Mouse (Mus musculus): ENCODE measurements around the gene Vwa3a. TPM values are rescaled to one million over a fixed set of nuclear protein-coding genes. Genes with fewer than 3 reads are reported as not detected.

Gene Vwa3a
- polyA plus RNA-seq, 1 experiment, result 0.02 TPM

DNA sequence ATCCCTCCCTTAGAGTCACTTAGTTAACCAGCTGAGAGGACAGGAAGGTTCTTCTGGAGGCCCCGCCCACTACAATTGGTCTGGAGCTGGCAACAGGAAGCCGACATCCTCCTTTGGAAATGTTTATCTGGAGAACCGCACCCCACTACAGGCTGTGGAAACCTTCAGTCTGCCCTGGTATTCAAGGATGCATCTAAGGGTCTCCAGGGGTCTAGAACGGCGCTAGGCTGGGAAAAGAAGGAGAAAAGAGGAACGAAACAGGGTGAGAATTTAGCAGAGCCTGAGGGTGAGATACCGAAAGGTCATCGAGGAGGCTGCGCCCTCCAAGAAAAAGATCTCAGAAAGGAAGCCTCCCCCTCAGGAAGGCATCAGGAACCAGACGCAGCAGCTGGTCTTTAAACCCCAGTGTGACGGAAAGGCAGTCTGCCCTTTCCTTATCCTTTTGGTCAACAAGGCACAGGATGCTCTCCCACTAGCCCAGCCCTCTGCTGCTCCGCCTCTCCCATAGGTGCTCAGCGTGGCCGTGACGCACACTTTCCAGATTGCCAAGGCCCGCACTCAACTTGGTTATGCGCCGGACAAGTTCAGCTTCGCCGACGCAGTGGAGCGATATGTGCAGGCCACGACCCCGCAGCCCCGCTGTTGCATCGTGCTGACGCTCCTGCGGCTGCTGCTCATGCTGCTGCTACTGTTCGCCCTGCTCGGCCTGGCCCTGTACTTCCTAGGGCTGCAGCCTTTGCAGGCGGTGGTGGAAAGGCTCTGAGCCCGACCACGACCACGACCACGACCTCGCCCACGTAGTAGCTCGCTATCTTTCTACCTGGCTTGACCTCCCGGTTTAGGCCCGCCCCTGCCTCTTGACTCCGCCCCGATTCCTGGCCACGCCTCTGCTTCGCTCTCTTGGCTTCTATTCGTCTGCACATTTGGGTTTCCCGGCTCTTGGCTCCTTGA, 91.6 kb downstream of the Vwa3a start:
- DNase-seq (ENCODE audit: low read depth in 1 of 2, low spot score in 2 of 2), result peak in 1 of 2 experiments; percentile 68
- under 1% methylated on average over 46 of the region's 46 CpGs for WGBS
- Histone ChIP-seq H3K27me3 (ENCODE audit: control insufficient read depth, insufficient read depth, low read length) (no peaks in the 10 kb centered on the region), H3K36me3 (ENCODE audit: control insufficient read depth, insufficient read depth, low read length) (no peaks in the 10 kb centered on the region), H3K27ac (ENCODE audit: insufficient read depth, low read length) (peak overlapping the region; percentile 30), H3K4me1 (ENCODE audit: control insufficient read depth, insufficient read depth, insufficient read length) (peaks cover 3% of the 10 kb centered on the region; the same call in 1 of the 2 replicates), H3K4me3 (ENCODE audit: extremely low read depth, insufficient read depth, insufficient read length) (peak overlapping the region; percentile 71)
- TF ChIP-seq CTCF (IDR thresholded peaks at IDR 0.05; ENCODE audit: extremely low read depth, insufficient read depth, insufficient read length, insufficient replicate concordance) (no peak), POLR2A (IDR thresholded peaks at IDR 0.05; ENCODE audit: low read depth, low read length) (no peak)

DNA sequence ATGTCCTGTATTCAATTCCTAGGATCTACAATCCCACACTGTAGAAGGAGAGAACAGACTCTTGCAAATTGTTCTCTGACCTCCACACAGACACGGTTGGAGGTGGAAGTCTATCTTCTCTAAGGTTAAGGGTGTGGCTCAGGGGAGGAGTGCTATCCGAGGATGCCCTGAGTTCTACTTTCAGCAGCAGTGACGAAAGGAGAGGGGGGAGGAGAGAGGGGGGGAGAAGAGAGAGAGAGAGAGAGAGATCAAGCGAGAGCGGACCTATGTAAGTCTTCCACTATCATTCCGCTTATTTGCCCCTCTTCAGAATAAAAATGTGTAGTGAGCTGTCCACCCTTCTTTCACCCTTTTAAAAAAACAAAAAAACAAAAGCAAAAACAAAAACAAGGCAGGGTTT, 95.3 kb downstream of the Vwa3a start:
- Histone ChIP-seq H3K4me3 (ENCODE audit: extremely low read depth, insufficient read depth, insufficient read length) (peak overlapping the region; percentile 54; the same call in 1 of the 2 replicates), H3K27me3 (ENCODE audit: control insufficient read depth, insufficient read depth, low read length) (no peaks in the 10 kb centered on the region), H3K36me3 (ENCODE audit: control insufficient read depth, insufficient read depth, low read length) (no peaks in the 10 kb centered on the region), H3K27ac (ENCODE audit: insufficient read depth, low read length) (no peak overlapping the region; the same call in 1 of the 2 replicates), H3K4me1 (ENCODE audit: control insufficient read depth, insufficient read depth, insufficient read length) (peaks cover 3% of the 10 kb centered on the region; the same call in 1 of the 2 replicates)
- 10% methylated on average over 6 of the region's 6 CpGs for WGBS
- TF ChIP-seq CTCF (IDR thresholded peaks at IDR 0.05; ENCODE audit: extremely low read depth, insufficient read depth, insufficient read length, insufficient replicate concordance) (no peak), POLR2A (IDR thresholded peaks at IDR 0.05; ENCODE audit: low read depth, low read length) (no peak)
- DNase-seq (ENCODE audit: low read depth in 1 of 2, low spot score in 2 of 2), result peak in 1 of 2 experiments; percentile 60

DNA sequence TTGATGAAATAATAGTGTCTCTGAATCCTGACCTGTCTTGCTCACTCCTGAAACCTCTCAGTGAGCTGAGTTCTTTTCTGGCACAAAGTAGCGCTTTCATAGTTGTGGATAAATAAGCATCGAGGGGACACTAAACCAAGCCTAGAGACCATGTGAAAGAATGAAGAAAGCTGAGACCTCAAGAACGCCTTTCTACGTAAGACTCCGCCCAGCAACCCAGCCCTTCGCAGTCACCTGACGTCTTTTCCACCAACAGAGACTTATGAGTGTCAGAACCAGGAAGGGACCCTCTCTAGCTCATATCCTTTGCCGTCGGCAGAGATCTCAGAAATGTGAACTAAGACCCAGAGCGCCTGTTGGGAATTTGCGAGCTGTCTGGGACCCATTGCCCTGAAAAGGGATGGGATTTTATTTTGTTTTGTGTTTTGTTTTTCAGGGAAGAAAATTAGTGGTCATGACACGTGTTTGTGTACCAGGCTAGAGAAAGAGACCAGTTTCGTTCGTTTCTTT, 95.8 kb downstream of the Vwa3a start:
- TF ChIP-seq POLR2A (IDR thresholded peaks at IDR 0.05; ENCODE audit: low read depth, low read length) (peak; percentile 47; the same call in 1 of the 2 replicates), CTCF (IDR thresholded peaks at IDR 0.05; ENCODE audit: extremely low read depth, insufficient read depth, insufficient read length, insufficient replicate concordance) (no peak)
- peak overlapping the region; percentile 89 for H3K4me3 ChIP-seq (ENCODE audit: extremely low read depth, insufficient read depth, insufficient read length)
- WGBS, result under 1% methylated on average over 14 of the region's 14 CpGs
- no peaks in the 10 kb centered on the region for H3K27me3 ChIP-seq (ENCODE audit: control insufficient read depth, insufficient read depth, low read length)
- H3K4me1 ChIP-seq (ENCODE audit: control insufficient read depth, insufficient read depth, insufficient read length), result peaks cover 3% of the 10 kb centered on the region; the same call in 1 of the 2 replicates
- DNase-seq (ENCODE audit: low read depth in 1 of 2, low spot score in 2 of 2), result peak; percentile 68 to 89
- H3K27ac ChIP-seq (ENCODE audit: insufficient read depth, low read length), result peak overlapping the region; percentile 74
- no peaks in the 10 kb centered on the region for H3K36me3 ChIP-seq (ENCODE audit: control insufficient read depth, insufficient read depth, low read length)

- H3K4me3 ChIP-seq (ENCODE audit: extremely low read depth, insufficient read depth, insufficient read length), result peak overlapping the region; percentile 89
- DNase-seq (ENCODE audit: low read depth in 1 of 2, low spot score in 2 of 2), result peak; percentile 91 to 95
- TF ChIP-seq POLR2A (IDR thresholded peaks at IDR 0.05; ENCODE audit: low read depth, low read length), result no peak
- TF ChIP-seq CTCF (IDR thresholded peaks at IDR 0.05; ENCODE audit: extremely low read depth, insufficient read depth, insufficient read length, insufficient replicate concordance), result peak; percentile 97
- H3K27ac ChIP-seq (ENCODE audit: insufficient read depth, low read length), result peak overlapping the region; percentile 60
- H3K27me3 ChIP-seq (ENCODE audit: control insufficient read depth, insufficient read depth, low read length), result no peaks in the 10 kb centered on the region
- WGBS, result under 1% methylated on average over 41 of the region's 41 CpGs
- H3K36me3 ChIP-seq (ENCODE audit: control insufficient read depth, insufficient read depth, low read length), result no peaks in the 10 kb centered on the region
- H3K4me1 ChIP-seq (ENCODE audit: control insufficient read depth, insufficient read depth, insufficient read length), result peaks cover 3% of the 10 kb centered on the region; the same call in 1 of the 2 replicates
Measured at GRCm38 (mm10) chr7:120835449-120836359, 96.6 kb downstream of the Vwa3a start.

DNA sequence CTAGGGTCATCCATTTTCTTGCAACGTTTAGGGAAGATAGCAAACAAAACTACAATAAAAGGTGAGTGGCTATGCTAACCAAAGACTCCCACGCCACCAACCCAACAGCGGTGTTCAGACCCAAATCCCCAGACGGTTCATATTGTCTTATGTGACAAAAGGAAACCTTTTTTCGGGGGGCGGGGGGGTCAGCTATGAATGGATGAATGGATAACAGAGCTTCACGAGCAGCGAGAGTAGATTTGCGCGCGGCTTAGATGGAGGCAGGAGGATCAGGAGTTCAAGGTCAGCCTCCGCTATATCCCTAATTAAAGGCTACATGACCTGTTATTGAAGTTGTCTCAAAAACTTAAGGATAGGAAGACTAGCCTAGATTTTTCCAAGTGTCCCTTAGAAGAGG, 97.2 kb downstream of the Vwa3a start:
- no peaks in the 10 kb centered on the region for H3K27me3 ChIP-seq (ENCODE audit: control insufficient read depth, insufficient read depth, low read length)
- H3K36me3 ChIP-seq (ENCODE audit: control insufficient read depth, insufficient read depth, low read length), result no peaks in the 10 kb centered on the region
- 12% methylated on average over 12 of the region's 12 CpGs for WGBS
- TF ChIP-seq POLR2A (IDR thresholded peaks at IDR 0.05; ENCODE audit: low read depth, low read length) (no peak), CTCF (IDR thresholded peaks at IDR 0.05; ENCODE audit: extremely low read depth, insufficient read depth, insufficient read length, insufficient replicate concordance) (no peak)
- no peak for DNase-seq (ENCODE audit: low read depth in 1 of 2, low spot score in 2 of 2)
- H3K4me3 ChIP-seq (ENCODE audit: extremely low read depth, insufficient read depth, insufficient read length), result peak overlapping the region; percentile 16; the same call in 1 of the 2 replicates
- H3K4me1 ChIP-seq (ENCODE audit: control insufficient read depth, insufficient read depth, insufficient read length), result peaks cover under 1% of the 10 kb centered on the region; the same call in 1 of the 2 replicates
- H3K27ac ChIP-seq (ENCODE audit: insufficient read depth, low read length), result no peak overlapping the region

All from spleen, adult 2 months (tissue).